Mouse (Mus musculus) fibroblast of lung, adult 2 months (primary cell): ENCODE results near the gene Gm32742.

Source experiments
- DNase-seq: peaks from one replicate; pipeline ENCODE4 v3.0.0-alpha.2; 2011; ENCODE audit warnings: low read depth

Gene Gm32742

GRCm38 (mm10) chr9:51165312-51166180, at the start of gene Gm32742:
TSS of gene Gm32742 (minus strand) at chr9:51165517.
- DNase-seq, result no peak

GRCm38 (mm10) chr9:51213729-51214237, 48.5 kb upstream of the Gm32742 start:
- no peak for DNase-seq

- DNase-seq, result no peak
Measured at GRCm38 (mm10) chr9:51213023-51213728, 47.9 kb upstream of the Gm32742 start, which contains the start of gene Pou2af1. TSS of gene Pou2af1 (plus strand) at chr9:51213708.

- DNase-seq, result no peak
Measured at GRCm38 (mm10) chr9:51211191-51211590, 45.9 kb upstream of the Gm32742 start.

- no peak for DNase-seq
Measured at GRCm38 (mm10) chr9:51208974-51209332, 43.6 kb upstream of the Gm32742 start.

- no peak for DNase-seq
Measured at GRCm38 (mm10) chr9:51194790-51195189, 29.5 kb upstream of the Gm32742 start.

- DNase-seq, result no peak
Measured at GRCm38 (mm10) chr9:51190655-51191054, 25.3 kb upstream of the Gm32742 start.

GRCm38 (mm10) chr9:51185871-51186270, 20.6 kb upstream of the Gm32742 start:
- no peak for DNase-seq

GRCm38 (mm10) chr9:51185386-51185785, 20.1 kb upstream of the Gm32742 start:
- no peak for DNase-seq

GRCm38 (mm10) chr9:51182716-51183710, 17.7 kb upstream of the Gm32742 start:
- DNase-seq, result no peak

GRCm38 (mm10) chr9:51180621-51181020, 15.3 kb upstream of the Gm32742 start:
- peak; percentile 83 for DNase-seq

- no peak for DNase-seq
Measured at GRCm38 (mm10) chr9:51178297-51178696, 13.0 kb upstream of the Gm32742 start.

- DNase-seq, result no peak
Measured at GRCm38 (mm10) chr9:51175722-51176121, 10.4 kb upstream of the Gm32742 start.

- no peak for DNase-seq
Measured at GRCm38 (mm10) chr9:51174890-51175464, 9.7 kb upstream of the Gm32742 start.

- DNase-seq, result peak; percentile 62
Measured at GRCm38 (mm10) chr9:51170298-51170697, 5.0 kb upstream of the Gm32742 start.

GRCm38 (mm10) chr9:51169133-51169532, 3.8 kb upstream of the Gm32742 start:
- no peak for DNase-seq

GRCm38 (mm10) chr9:51168698-51169097, 3.4 kb upstream of the Gm32742 start:
- no peak for DNase-seq

GRCm38 (mm10) chr9:51167954-51168353, 2.6 kb upstream of the Gm32742 start:
- DNase-seq, result no peak

- DNase-seq, result no peak
Measured at GRCm38 (mm10) chr9:51163989-51164388, 1.3 kb downstream of the Gm32742 start.

- DNase-seq, result peak; percentile 29
Measured at GRCm38 (mm10) chr9:51161771-51162388, 3.4 kb downstream of the Gm32742 start.
